Mouse (Mus musculus) ES-E14 (cell line): ENCODE data around the gene Ankrd1. TPM values are rescaled to one million over a fixed set of nuclear protein-coding genes. Genes with fewer than 3 reads are reported as not detected.

Source experiments
- DNase-seq: peaks from one replicate; pipeline ENCODE4 v3.0.0-alpha.2; 2013; ENCODE audit warnings: low read depth, low spot score
- H3K27ac ChIP-seq: 2 replicates; pipeline ENCODE4 v1.5.1; 2012; ENCODE audit warnings: low read depth, mild to moderate bottlenecking, low read length, moderate library complexity, mixed read lengths; ENCODE audit not compliant: poor library complexity, insufficient read depth, severe bottlenecking
- H3K36me3 ChIP-seq: 2 replicates; pipeline ENCODE4 v1.6.1; 2012; ENCODE audit warnings: mild to moderate bottlenecking, low read length, moderate library complexity, mixed read lengths; ENCODE audit not compliant: control insufficient read depth, poor library complexity, insufficient read depth, severe bottlenecking
- H3K4me1 ChIP-seq, 2 experiments: fragments of 150-350 bp in 1 of 2; sonication (generic) in 1 of 2; 2 replicates each; pipeline ENCODE4 v1.6.1; 2012; ENCODE audit warnings: low read length in 2 of 2, mild to moderate bottlenecking in 1 of 2, mixed read lengths in 1 of 2; ENCODE audit not compliant: control insufficient read depth in 2 of 2, insufficient read depth in 2 of 2, poor library complexity in 1 of 2
- H3K4me3 ChIP-seq, 2 experiments: fragments of 150-350 bp in 1 of 2; sonication (generic) in 1 of 2; 2 replicates each; pipeline ENCODE4 v1.5.1; 2012; ENCODE audit warnings: low read length in 2 of 2, low read depth in 1 of 2, mild to moderate bottlenecking in 1 of 2, mixed read lengths in 1 of 2; ENCODE audit not compliant: insufficient read depth in 1 of 2, poor library complexity in 1 of 2, severe bottlenecking in 1 of 2
- H3K9ac ChIP-seq: 2 replicates; pipeline ENCODE4 v1.6.1; 2012; ENCODE audit warnings: low read depth, mild to moderate bottlenecking, low read length, mixed read lengths; ENCODE audit not compliant: poor library complexity, insufficient read depth, severe bottlenecking
- H3K9me3 ChIP-seq: fragments of 150-350 bp; sonication (generic); 2 replicates; pipeline ENCODE4 v1.6.1; 2012; ENCODE audit warnings: low read depth, mild to moderate bottlenecking, low read length; ENCODE audit not compliant: control insufficient read depth, insufficient read depth
- CHD2 ChIP-seq: IDR thresholded peaks from 2 replicates; pipeline ENCODE4 v1.6.1; 2014; ENCODE audit warnings: mild to moderate bottlenecking, low read depth, low read length, inconsistent platforms
- HCFC1 ChIP-seq: IDR thresholded peaks from 2 replicates; pipeline ENCODE4 v1.6.1; 2012; ENCODE audit warnings: low read length, inconsistent platforms, borderline replicate concordance; ENCODE audit not compliant: insufficient read depth
- MAFK ChIP-seq: IDR thresholded peaks from 2 replicates; pipeline ENCODE4 v1.6.1; 2014; ENCODE audit warnings: mild to moderate bottlenecking, low read depth, low read length, inconsistent platforms; ENCODE audit not compliant: insufficient read depth
- ZC3H11A ChIP-seq: IDR thresholded peaks from 2 replicates; pipeline ENCODE4 v1.6.1; 2012; ENCODE audit warnings: low read depth, mild to moderate bottlenecking, inconsistent platforms, low read length, borderline replicate concordance
- ZNF384 ChIP-seq: IDR thresholded peaks from 2 replicates; pipeline ENCODE4 v1.6.1; 2012; ENCODE audit warnings: low read depth, low read length, inconsistent platforms
- in situ Hi-C, 2 experiments: fragments of 600-800 bp; cut with MboI; formaldehyde crosslinking; loops; one replicate each; pipeline ENCODE4 v1.15.1; 2025; ENCODE audit warnings: low sequenced_read_pairs in 2 of 2, inconsistent platforms in 1 of 2; ENCODE audit not compliant: unreplicated experiment in 2 of 2
- total RNA-seq: library from RNA; depleted of rRNA; stranded (reverse); fragments of 300-350 nt; gene quantifications from 2 replicates; pipeline ENCODE4 v1.2.3, GENCODE M21; 2012

Gene Ankrd1
- total RNA-seq, 1 experiment, result 5.9 TPM

DNA sequence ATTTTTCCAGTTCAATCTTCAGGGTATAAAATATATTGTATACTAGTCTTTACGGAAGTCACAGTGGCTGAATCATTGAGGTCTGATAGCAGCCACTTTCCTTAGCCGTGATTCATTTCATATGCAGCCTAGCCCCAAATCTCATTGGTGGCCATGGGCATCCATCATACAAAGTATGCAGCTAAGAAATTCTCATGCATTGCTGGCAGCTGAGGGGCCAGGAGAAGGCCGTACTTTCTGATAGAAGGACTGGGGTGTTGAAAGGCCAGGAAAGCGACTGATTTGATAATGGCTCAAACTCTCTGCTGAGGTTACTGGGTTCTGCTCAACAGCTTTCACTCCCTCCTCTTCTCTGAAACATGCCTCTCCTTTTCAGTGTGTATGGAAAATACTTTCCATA, 3.7 kb downstream of the Ankrd1 start:
- DNase-seq, result no peak
- no peak overlapping the region for H3K27ac ChIP-seq
- in situ Hi-C loops, result loop anchor here in 1 of 2 experiments (25.0 kb wide), 1 partner anchor 321 kb away; no protein-coding TSS in a partner anchor
- TF ChIP-seq CHD2, result no peak
- H3K9me3 ChIP-seq, result no peaks in the 10 kb centered on the region
- no peak overlapping the region for H3K9ac ChIP-seq
- H3K36me3 ChIP-seq, result no peaks in the 10 kb centered on the region
- peaks cover 0 to 2% of the 10 kb centered on the region in 2 experiments; a peak in 1 of 4 replicates for H3K4me1 ChIP-seq
- H3K4me3 ChIP-seq, result no peak overlapping the region

DNA sequence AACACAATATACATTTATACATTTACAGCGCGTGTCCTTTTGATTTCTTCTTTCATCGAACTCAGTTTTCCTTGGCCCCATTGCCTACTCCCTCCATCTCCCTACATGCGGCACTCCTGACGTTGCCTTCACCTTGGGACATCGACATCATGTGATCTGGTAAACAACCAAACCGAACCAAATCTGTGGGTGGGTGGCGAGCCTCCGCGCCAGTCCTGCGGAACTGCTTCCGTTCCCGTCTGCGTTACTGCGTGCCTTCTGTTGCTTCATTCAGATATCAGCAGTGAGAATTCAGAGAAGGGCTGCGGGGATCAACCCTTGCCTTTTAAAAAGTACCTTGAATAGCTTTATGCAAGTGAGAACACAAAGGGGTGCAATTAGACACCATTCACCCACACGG, 7.9 kb downstream of the Ankrd1 start:
- no peaks in the 10 kb centered on the region for H3K9me3 ChIP-seq

DNA sequence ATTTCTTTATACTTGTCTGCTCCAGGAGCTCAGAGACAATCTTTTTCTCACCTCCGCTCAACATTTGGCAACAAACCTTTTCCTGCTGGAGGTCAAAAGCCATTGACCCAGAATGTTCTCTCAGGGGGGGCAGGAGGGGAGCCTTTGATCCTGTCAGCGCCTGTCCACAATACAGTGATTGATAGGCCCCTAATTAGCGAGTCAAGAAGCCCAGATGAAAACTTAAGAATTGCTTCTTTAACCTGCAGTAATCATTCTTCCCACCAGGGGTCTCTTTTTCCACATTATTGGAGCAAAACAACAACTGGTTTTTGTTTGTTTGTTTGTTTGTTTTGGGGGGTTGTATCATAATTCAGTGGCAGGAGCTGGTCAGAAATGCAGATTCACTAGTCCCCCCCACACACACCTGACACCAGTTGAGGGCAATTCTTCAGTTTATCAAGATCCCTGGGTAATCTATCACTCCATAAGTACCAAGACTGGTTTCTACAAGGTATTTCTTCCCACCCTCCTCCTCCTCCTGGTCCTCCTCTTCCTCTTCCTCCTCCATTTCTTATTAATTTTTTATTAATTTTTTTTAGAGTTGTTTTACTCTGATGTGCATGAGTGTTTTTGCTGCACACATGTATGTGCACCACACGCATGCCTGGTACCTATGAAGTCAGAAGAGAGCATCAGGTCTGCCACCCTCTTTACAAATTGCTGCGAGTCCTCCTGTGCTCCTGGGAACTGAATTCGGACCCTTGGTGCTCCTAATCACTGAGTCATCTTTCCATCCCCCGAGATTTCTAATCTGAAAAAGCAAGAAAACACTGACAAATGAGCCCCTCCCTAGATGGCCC, 8.6 kb downstream of the Ankrd1 start:
- Histone ChIP-seq H3K27ac (no peak overlapping the region), H3K4me1 (peaks cover 0 to 2% of the 10 kb centered on the region in 2 experiments; a peak in 1 of 4 replicates), H3K4me3 (no peak overlapping the region), H3K36me3 (no peaks in the 10 kb centered on the region), H3K9me3 (no peaks in the 10 kb centered on the region), H3K9ac (no peak overlapping the region)
- TF ChIP-seq MAFK (no peak), ZNF384 (no peak), HCFC1 (no peak), ZC3H11A (peak; percentile 33; the same call in 1 of the 2 replicates), CHD2 (no peak)
- peak; percentile 56 for DNase-seq
- in situ Hi-C loops, result loop anchor here in 1 of 2 experiments (25.0 kb wide), 1 partner anchor 326 kb away; no protein-coding TSS in a partner anchor

More for the DNA sequence above, 7.9 kb downstream of the Ankrd1 start:
- H3K4me1 ChIP-seq, result peaks cover 0 to 2% of the 10 kb centered on the region in 2 experiments; a peak in 1 of 4 replicates
- no peak for DNase-seq
- H3K4me3 ChIP-seq, result no peak overlapping the region
- H3K36me3 ChIP-seq, result no peaks in the 10 kb centered on the region
- H3K27ac ChIP-seq, result no peak overlapping the region
- TF ChIP-seq ZNF384, result no peak
- no peak overlapping the region for H3K9ac ChIP-seq
- in situ Hi-C loops, result loop anchor here in 1 of 2 experiments (25.0 kb wide), 1 partner anchor 325 kb away; no protein-coding TSS in a partner anchor

DNA sequence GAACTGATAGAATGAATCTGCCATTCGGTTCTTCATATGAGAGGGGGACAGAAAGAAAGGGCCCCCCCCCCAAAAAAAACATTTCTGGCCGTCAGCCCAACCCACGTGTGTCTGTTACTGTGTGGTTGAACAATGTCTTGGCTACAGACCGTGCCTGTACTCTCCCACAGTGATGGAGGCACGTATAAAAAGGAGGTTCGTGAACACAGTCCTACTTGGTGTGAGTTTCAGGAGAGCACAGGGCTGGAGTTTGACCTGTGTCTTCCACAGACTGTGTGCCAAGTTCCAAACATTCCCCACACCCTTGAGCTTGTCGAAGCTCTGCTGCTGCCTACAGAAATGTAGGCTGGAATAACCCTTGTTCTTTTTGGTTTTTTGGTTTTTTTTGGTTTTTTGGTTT, 9.4 kb downstream of the Ankrd1 start:
- Histone ChIP-seq H3K4me1 (peaks cover 0 to 2% of the 10 kb centered on the region in 2 experiments; a peak in 1 of 4 replicates), H3K36me3 (no peaks in the 10 kb centered on the region; the same call in 1 of the 2 replicates), H3K4me3 (no peak overlapping the region), H3K9ac (no peak overlapping the region), H3K27ac (no peak overlapping the region), H3K9me3 (no peaks in the 10 kb centered on the region)
- in situ Hi-C loops, result loop anchor here in 1 of 2 experiments (25.0 kb wide), 1 partner anchor 327 kb away; no protein-coding TSS in a partner anchor
- no peak for TF ChIP-seq HCFC1
- TF ChIP-seq ZNF384, result no peak
- no peak for TF ChIP-seq CHD2
- TF ChIP-seq ZC3H11A, result no peak
- TF ChIP-seq MAFK, result no peak
- DNase-seq, result no peak
